Mouse (Mus musculus) heart, postnatal 14 days (tissue): Measurements from ENCODE around the gene Slc26a8. TPM values are rescaled to one million over a fixed set of nuclear protein-coding genes. Genes with fewer than 3 reads are reported as not detected.

Experiments used
- DNase-seq, 2 experiments: peaks; one replicate each; pipeline ENCODE4 v3.0.0; 2021 to 2022
- intact Hi-C: fragments of 180-260 bp; cut with DNase I; formaldehyde crosslinking; loops from one replicate; pipeline ENCODE4 v1.15.1; 2025
- total RNA-seq, 2 experiments: library from RNA; stranded (reverse); gene quantifications; 2 replicates each; pipeline ENCODE4 v1.2.3; 2021

The Slc26a8 gene
- total RNA-seq, 2 experiments from 2014 or later, result 0.59 to 0.62 TPM

GRCm38 (mm10) chr17:28613096-28613495 is 76.9 kb downstream of the Slc26a8 start:
- DNase-seq, result no peak
- intact Hi-C loops, result no loop called here

GRCm38 (mm10) chr17:28612603-28613002 is 77.4 kb downstream of the Slc26a8 start:
- intact Hi-C loops, result no loop called here
- no peak for DNase-seq

- no peak for DNase-seq
- intact Hi-C loops, result no loop called here
Measured at GRCm38 (mm10) chr17:28609543-28609942, 80.5 kb downstream of the Slc26a8 start.

GRCm38 (mm10) chr17:28601557-28602250 is 88.3 kb downstream of the Slc26a8 start:
- intact Hi-C loops, result no loop called here
- no peak for DNase-seq

GRCm38 (mm10) chr17:28600780-28601179 is 89.3 kb downstream of the Slc26a8 start:
- intact Hi-C loops, result no loop called here
- DNase-seq, result no peak

- intact Hi-C loops, result loop anchor here (5.0 kb wide), 1 partner anchor 53 kb away; no protein-coding TSS in a partner anchor
- DNase-seq, result no peak
Measured at GRCm38 (mm10) chr17:28593965-28594364, 96.1 kb downstream of the Slc26a8 start.

- intact Hi-C loops, result loop anchor here (5.0 kb wide), 1 partner anchor 54 kb away; no protein-coding TSS in a partner anchor
- DNase-seq, result peak; percentile 79 to 82
Measured at GRCm38 (mm10) chr17:28592998-28593397, 97.0 kb downstream of the Slc26a8 start.

- intact Hi-C loops, result loop anchor here (5.0 kb wide), 1 partner anchor 56 kb away; no protein-coding TSS in a partner anchor
Measured at GRCm38 (mm10) chr17:28591476-28591875, 98.6 kb downstream of the Slc26a8 start.

GRCm38 (mm10) chr17:28590596-28590995 is 99.4 kb downstream of the Slc26a8 start:
- intact Hi-C loops, result loop anchor here (5.0 kb wide), 1 partner anchor 57 kb away; no protein-coding TSS in a partner anchor
- DNase-seq, result no peak

More at GRCm38 (mm10) chr17:28591476-28591875, 98.6 kb downstream of the Slc26a8 start:
- DNase-seq, result peak; percentile 56 to 77

GRCm38 (mm10) chr17:28588591-28588990 is 101.4 kb downstream of the Slc26a8 start:
- intact Hi-C loops, result no loop called here
- no peak for DNase-seq

Other genes starting within 250 kb of the Slc26a8 start
- 10 to 100 TPM; 36.9 to 41.0 TPM for gene Fkbp5, start 172.7 kb downstream of the Slc26a8 start, total RNA-seq
- not detected for gene Armc12, start 159.4 kb downstream of the Slc26a8 start, total RNA-seq
- not detected for gene Clpsl2, start 140.8 kb downstream of the Slc26a8 start, total RNA-seq
- not detected for gene Clps, start 129.5 kb downstream of the Slc26a8 start, total RNA-seq
- not detected for gene Lhfpl5, start 114.6 kb downstream of the Slc26a8 start, total RNA-seq
- gene Srpk1, start 67.5 kb downstream of the Slc26a8 start, total RNA-seq, result 10 to 100 TPM; 34.9 to 35.2 TPM
- 10 to 100 TPM; 51.2 to 51.4 TPM for gene Mapk14, start 1.1 kb upstream of the Slc26a8 start, total RNA-seq
- gene AC170998.1, start 35.9 kb upstream of the Slc26a8 start, total RNA-seq, result 1 to 10 TPM in 1 of 2 experiments, under 1 TPM in 1; 0.98 to 1.4 TPM
- gene Mapk13, start 79.1 kb upstream of the Slc26a8 start, total RNA-seq, result under 1 TPM; 0.17 to 0.33 TPM
- gene Brpf3, start 110.9 kb upstream of the Slc26a8 start, total RNA-seq, result 10 to 100 TPM; 17.2 to 18.5 TPM
- gene Pnpla1, start 168.2 kb upstream of the Slc26a8 start, total RNA-seq, result not detected
- under 1 TPM; 0.07 TPM for gene 4930539E08Rik, start 225.1 kb upstream of the Slc26a8 start, total RNA-seq